Mouse (Mus musculus) ES-Bruce4 (cell line): ENCODE results near the gene Hspa2.

ENCODE experiments used
- CTCF ChIP-seq: IDR thresholded peaks from one replicate; pipeline ENCODE4 v1.8.1; 2011; ENCODE audit warnings: low read depth, low read length
- EP300 ChIP-seq: IDR thresholded peaks from 2 replicates; pipeline ENCODE4 v1.6.1; 2011; ENCODE audit warnings: low read depth, low read length; ENCODE audit not compliant: insufficient read depth
- POLR2A ChIP-seq: IDR thresholded peaks from one replicate; pipeline ENCODE4 v1.8.1; 2011; ENCODE audit warnings: low read length; ENCODE audit not compliant: insufficient read depth

DNA sequence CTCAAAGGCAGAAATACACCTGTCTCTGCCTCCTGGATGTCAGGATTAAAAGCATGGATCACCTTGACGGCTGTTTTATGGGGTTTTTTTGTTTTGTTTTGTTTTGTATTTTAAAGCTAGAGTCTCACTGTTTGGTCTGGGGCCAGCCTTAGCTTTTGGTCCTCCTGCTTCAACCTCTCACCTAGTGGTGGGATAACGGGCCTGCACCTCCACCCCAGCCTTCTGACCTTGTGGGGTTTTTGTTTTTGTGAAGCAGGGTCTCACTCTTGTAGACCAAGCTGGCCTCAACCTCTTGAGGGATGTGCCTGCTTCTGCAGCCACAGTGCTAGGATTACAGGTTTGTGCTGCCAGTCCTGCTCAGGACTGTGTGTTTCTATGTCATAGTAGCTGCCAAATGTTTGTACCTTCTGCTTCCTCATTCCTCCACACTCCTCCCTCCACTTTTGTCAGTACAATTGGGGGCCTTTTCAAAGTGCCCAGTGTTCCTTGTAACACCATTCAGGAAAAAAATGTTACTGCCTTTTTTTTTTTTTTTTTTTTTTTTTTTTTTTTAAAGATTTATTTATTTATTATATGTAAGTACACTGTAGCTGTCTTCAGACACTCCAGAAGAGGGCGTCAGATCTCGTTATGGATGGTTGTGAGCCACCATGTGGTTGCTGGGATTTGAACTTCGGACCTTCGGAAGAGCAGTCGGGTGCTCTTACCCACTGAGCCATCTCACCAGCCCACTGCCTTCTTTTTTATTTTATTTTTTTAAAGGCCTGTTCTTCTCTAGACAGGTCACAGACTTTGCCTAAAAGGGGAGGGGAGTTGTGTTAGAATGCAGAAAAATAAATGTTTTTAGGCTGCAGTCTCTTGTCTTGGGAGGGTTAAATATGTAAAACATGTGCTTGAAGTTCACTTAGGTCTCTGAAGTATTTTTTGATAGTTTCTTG is 30.8 kb upstream of the Hspa2 start:
- TF ChIP-seq POLR2A, result no peak
- peak; percentile 6 for TF ChIP-seq CTCF
- no peak for TF ChIP-seq EP300
